Mouse (Mus musculus) brain, embryonic 18.5 days (tissue): ENCODE measurements around the gene Gm44503.

Experiments
- DNase-seq: peaks from one replicate; pipeline ENCODE4 v3.0.0-alpha.2; 2012; ENCODE audit warnings: low read depth, low spot score

Gm44503 gene

DNA sequence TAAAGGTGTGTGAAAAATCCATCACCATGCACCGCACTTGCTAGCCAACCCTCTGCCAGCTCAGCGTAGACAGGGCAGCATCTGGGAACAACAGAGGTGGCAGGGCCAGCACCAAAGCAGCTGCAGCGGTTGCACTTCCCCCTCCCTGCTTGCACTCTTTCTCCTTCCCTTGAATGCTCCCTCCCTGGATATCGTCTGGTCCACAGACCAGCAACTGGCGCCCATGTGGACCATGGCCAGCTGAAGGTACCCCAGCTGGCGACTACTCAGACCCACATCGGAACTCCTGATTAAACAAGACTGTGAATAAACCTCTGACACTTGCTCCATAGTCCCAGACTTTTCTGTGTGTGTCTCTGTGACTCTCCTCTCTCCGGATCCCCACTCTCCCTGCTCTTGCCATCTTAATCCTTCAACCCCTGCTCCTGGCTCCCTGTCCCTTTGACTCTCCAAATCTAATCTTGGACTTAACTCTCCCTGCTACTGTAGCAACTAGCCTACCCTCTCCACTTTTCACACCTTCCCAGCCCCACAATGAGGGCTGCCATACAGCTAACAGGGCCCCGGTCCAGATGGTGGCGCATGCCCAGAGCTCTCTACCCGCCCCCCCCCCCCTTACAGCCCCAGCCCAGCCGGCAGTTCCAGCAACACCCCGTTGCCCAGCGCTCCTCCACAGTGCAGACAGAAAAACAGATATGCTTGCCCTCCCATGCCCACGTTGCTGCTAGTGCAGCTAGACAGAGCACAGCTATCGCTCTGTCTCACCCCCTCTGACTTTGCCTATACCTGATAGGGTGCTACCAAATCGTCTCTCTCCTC lies 67.4 kb downstream of the Gm44503 start:
- no peak for DNase-seq

DNA sequence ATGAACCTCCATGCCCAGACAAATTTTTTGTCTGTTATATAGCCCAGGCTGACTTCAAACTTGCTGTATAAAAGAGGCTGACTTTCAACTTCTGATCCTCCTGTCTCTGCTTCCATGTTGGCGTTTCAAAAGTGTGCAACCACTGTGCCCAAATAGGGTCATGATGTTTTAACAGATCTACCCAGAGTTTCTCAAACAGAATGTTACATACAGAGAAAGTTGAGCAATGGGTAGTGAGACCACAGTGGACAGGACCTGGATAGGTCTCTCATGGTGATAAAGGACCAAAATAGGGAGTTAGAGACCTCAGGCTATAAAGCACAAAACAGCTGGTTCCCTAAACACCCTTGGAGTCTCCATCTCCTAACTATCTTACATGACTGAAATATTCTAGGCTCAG lies 71.8 kb downstream of the Gm44503 start:
- no peak for DNase-seq

DNA sequence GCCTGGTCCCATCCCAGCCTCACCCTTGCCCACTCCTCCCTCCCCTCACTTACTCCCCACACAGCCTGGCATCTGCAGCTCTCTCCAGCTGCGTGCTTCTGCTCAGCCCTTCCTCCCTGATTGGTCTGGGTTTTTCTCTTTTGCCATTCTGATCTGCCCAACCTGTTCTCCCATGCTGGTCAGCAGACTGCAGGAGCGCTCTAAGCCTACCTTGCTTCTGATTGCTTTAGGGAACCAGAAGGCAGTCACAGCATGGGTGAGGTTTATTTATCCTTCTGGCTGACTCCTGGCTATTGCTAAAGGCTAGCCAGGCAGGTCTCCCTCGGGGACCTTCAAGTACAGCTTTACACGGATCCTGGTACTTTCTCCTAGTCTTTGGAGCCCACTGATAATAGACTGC lies 72.8 kb downstream of the Gm44503 start:
- no peak for DNase-seq

DNA sequence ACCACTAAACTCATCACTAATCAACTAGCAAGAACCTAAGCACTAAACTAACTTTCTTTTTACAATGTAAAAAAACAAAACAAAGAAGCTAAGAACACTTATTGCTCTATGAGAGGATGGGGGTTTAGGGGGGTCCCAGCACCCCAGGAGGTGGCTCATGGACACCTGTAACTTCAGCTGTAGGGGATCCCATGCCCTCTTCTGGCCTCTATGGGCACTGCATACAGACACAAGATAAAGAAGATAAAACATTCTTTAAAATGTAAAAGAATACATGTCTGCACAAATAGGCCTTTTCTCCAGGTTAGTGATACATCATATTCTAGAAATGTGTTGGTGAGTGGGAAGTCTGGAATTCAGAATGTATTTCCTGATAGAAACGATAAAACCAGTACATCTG lies 74.8 kb downstream of the Gm44503 start:
- no peak for DNase-seq

DNA sequence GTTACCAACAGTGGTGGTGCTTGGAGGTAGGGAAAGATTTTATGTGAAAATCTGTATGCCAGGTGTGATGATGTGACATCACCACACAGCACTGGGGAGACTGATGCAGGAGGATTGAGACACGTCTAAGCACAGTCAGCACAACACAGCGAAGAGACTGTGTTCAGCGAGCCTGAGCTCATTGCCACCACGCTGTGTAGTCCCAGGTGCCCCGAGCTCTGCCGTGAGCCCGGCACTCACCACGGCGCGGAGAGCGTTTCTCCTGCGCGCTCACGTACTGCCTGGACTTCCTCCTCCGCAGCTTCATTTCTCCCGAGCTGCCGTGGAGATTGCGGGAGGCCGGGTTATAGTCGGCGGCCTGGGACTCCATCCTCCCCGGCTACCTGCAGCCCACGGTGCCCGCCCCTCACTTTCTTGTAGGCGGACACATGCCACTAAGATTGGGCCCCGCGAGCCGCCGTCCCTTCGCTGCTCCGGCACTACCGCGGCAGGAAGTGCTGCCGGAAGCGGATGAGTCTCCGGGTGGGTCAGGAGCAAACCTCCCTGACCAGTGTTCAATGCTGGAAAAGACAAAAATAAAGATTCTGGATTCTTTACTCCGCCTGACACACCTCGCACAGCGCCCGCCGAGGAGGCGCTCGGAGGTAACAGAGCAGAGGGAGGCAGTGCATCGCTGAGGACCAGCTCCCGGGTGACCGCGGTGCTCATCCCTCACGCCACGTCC lies 80.7 kb downstream of the Gm44503 start:
- peak; percentile 81 for DNase-seq

DNA sequence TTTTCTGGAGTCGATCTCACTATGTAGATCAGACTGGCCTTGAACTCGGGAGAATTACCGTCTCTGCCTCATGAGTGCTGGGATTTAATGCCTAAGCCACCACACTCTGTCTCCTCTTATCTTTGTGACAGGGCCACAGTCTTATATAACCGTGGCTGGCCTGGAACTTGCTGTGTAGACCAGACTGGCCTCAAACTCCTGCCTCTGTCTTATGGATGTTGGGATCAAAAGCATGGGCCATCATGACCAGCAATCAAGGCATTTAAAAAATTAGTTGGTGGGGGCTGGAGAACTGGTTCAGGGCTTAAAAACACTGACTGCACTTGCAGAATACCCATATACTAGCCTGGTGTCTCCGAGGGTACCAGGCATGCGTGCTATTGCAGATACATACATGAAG lies 81.4 kb downstream of the Gm44503 start, which contains the start of gene Pigb:
TSS of gene Pigb (minus strand) at position 299 of the 400 bp plus-strand sequence.
- DNase-seq, result no peak

DNA sequence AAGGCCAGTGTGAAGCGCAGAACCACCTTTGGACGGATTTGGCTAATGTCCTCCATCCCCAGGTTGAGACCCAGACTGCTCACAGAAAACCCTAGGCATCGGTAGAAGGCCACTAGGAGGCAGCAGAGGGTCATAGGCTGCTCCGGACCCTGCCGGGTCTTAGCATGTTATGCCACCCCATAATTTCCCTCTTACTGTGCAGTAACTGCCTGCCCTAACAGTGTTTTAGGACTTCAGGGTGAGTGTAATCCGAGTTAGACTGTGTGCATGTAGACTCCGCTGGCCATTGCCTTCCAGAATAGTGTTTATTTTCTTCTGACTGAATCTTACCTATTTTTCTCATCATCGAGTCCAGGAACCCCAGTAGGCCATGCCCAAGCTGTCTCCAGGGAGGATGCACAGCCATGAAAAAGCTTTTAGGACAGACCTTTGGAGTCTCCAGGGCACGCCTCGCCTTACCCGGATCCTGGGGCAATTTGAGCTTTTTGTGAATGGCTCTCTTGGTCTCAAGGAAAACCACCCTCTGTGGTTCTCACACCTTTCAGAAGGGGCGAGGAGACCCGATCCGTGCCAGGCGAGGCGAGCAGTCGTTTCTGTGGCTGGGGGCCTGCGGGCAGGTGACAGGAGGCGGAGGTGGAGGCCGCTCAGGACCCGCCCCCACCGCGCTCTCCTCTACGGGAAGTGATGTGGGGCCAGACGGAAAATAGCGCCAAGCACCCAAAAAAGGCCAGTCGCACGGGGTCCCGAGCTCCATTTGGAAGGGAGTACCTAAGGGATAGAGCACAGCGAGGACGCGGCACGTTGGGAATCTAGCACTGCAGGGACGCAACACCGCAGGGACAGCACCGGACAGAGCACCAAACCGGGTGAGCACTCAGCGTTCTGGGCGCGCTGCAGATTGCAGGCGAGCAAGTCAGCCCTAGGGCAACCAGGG lies 85.8 kb downstream of the Gm44503 start, which contains the start of gene Rab27a:
TSS of gene Rab27a (plus strand) at position 709 of the 934 bp plus-strand sequence.
- no peak for DNase-seq

DNA sequence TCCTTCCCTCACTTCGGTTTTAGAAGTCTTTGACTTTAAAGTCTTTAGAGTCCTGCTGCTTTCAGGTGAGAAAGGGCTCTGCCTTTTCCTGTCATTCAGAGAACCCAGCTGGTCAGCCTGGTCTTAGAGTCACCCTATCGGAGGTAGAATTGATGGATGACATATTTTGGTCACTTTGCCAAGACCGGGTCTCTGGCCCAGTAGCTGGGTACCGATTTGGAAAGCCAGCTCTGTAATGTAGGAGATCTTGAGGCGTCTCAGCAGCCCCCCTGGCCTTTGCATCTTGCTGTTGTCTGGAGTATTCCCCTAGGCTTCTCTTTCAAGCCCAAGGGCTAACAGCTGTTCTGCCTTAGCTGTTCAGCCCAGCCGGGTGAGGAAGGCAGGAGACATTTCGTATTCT lies 86.6 kb downstream of the Gm44503 start:
- no peak for DNase-seq

DNA sequence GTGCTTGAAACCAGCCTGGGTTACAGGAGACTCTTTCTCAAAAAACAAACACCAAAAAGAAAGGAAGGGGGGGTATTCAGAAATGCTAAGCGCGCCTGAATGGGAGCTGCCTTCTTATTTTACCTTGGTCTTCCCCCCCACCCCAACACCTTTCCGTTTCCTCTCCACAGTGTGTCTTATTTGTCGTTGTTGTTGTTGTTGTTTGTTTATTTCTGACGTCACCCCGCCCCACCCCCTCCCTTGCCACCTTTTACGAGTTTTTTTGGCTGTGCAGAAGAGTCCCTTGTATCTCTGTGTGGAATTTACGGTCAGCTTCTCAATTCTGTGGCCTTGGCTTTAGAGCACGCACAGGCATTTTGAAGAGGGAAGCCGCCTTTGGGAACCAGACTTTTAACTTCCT lies 87.1 kb downstream of the Gm44503 start:
- DNase-seq, result no peak

DNA sequence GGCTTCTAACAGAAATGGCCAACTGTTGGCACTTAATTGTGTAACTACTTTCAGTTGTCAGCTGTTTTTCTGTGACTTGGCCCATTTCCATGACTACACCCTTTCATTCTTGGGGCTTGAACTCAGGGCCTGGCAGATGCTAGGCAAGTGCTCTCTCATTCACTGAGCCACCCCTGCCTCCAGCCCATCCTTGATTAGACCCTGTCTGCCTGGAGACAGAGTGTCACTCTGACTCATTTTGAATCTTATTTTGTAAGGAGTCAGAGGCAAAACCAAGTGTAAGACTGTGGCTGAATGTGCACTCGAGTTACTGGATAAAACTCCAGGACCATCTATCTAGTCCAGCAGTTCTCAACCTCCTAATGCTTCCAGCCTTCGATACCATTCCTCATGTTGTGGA lies 89.3 kb downstream of the Gm44503 start:
- no peak for DNase-seq

DNA sequence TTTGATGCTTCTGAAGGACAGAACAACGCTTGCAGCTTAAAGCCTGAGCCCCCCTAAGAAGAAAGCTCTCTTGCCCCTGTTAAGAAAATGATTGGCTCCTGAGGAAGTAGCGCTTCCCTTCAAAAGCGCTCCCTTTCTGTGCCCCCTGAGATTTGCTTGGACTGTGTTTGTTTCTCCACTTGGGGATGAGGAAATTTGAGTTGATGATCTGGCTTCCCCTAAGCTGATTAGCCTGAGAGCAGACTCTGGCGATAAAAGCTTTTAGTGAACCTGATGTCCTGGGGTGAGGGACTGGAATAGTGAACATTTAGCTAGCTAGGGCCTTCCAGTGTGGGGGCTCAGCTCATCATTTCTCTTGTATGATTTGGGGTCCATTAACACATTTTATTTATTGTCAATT lies 90.3 kb downstream of the Gm44503 start:
- no peak for DNase-seq

DNA sequence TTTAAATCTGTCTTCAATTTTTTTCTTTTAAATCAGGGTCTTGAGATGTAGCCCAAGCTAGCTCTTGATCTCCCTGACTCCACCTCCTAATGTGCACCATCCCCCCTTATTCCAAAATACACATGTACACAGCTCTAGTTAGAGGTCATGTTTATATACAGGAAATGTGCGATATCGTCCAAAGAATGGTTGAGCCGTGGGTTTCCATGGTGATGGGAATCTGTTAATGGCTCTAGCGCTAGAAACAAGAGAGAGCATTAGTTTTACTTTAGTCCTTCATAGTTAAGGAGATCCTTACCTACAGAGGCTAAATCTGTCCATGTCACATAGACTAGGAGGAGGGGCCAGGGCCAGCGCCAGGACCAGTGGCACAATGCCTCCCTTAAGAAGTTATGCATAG lies 91.2 kb downstream of the Gm44503 start:
- no peak for DNase-seq

DNA sequence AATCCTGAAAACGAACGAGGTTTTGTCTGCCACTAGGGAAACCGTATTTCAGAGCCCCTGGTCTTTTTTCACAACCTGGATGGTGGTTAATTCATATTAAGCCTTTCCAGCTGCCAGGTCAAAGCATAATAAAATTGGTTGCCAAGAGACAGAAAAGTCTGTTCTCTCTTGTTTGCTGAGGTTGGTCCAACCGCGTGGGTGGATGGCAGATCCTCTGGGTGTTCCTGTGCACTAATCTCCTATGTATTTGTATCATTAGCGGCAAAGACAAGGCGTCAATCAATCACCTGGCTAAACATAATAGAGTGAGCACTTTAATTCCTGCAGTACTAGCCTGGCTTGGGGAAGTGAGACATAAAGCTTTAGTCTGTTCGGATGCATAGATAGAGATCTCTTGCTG lies 92.0 kb downstream of the Gm44503 start:
- DNase-seq, result no peak

DNA sequence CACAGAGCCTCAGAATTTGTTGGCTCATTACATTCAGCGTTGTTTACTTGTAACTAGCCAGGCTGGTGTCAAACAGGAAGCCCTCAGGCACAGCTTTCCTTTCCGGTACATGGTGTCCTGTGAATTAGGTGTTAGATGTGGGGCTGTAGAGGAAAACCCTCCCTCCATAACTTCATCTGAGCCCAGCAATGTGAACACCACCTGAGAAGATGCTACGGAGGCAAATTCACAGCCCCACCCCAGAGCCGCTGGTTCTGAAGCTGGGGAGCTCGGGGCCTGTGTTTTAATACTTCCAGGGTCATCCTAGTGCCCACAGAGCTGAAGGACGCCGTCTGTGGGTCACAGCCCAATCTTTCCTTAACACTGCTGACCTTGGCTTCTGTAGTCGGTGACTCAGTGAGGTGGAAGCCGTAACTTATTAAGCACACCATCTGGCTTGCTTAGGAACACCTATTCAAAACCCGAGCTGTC lies 96.8 kb downstream of the Gm44503 start:
- no peak for DNase-seq

DNA sequence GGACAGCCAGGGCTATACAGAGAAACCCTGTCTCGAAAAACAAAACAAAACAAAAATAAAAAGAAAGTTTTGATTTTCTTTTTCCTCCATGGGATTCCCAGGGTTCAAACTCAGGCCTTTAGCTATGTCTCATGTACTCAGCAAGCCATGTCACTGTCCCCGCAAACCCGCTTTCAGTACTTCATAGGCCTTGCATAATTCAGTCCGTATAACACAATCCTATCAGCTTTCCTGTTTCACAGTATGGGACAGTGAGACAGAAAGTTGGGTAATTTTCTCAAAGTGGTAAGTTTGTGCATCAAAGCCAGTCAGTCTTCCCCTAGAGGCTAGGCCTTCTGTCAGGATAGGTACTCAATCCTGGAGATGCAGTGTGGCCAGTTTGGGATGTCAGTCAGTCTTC lies 100.6 kb downstream of the Gm44503 start:
- DNase-seq, result no peak

DNA sequence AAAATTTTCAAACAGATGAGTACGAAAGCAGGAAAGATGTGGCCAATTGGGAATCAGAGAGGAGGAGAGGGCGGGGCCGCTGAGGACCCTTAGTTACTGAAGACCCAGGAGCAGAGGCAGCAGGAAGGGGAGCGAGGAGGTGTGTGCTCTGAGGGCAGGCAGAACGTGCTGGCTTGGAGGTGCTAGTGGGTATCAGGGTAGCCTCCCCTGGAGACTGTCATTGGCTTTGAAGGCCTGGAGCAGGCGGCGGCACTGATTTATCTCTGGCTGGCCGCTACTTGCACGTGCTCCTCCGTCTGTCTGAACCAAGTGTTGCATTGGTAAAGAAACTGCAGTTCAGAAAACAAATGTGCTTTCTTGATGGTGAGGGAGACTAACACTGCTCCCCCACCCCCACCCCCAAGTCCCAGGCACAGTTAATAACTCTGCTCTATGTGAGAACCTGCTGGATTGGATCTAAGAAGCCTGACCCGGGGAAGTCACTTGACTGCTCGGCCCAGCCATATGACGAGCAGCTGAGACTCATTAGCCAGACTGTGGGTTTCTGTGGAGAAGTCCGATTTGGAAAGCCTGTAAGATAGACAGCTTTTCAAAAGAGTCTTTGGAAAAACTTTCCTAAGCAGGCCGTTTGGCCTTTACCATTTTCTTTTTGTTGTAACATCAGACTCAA lies 105.1 kb downstream of the Gm44503 start:
- DNase-seq, result no peak
